Mouse (Mus musculus) brain, embryonic 14.5 days (tissue): Measurements from ENCODE around the gene Tenm3. TPM values are rescaled to one million over a fixed set of nuclear protein-coding genes. Genes with fewer than 3 reads are reported as not detected.

Source experiments
- DNase-seq: peaks from one replicate; pipeline ENCODE4 v3.0.0-alpha.2; 2011; ENCODE audit warnings: low read depth
- CTCF ChIP-seq: fragments of 200-500 bp; IDR thresholded peaks from 2 replicates; pipeline ENCODE4 v1.5.1; 2012; ENCODE audit warnings: inconsistent platforms, mild to moderate bottlenecking, moderate library complexity, borderline replicate concordance; ENCODE audit not compliant: insufficient read depth, insufficient read length; ENCODE audit errors: extremely low read depth
- POLR2A ChIP-seq: fragments of 200-500 bp; IDR thresholded peaks from 2 replicates; pipeline ENCODE4 v1.6.1; 2012; ENCODE audit warnings: mild to moderate bottlenecking, inconsistent platforms, borderline replicate concordance; ENCODE audit not compliant: poor library complexity, insufficient read depth, insufficient read length, severe bottlenecking; ENCODE audit errors: extremely low read depth
- polyA plus RNA-seq: library from polyadenylated mRNA; depleted of rRNA; stranded (reverse); fragments of >200 nt; gene quantifications from 2 replicates; pipeline ENCODE4 v1.2.3, GENCODE M21; 2012

Gene Tenm3
- polyA plus RNA-seq, 1 experiment, result 50.8 TPM

GRCm38 (mm10) chr8:48579732-48580131, 264.0 kb downstream of the Tenm3 start:
- DNase-seq, result no peak
- TF ChIP-seq POLR2A, result no peak
- TF ChIP-seq CTCF, result no peak

- no peak for DNase-seq
- TF ChIP-seq CTCF, result no peak
Measured at GRCm38 (mm10) chr8:48579144-48579543, 264.6 kb downstream of the Tenm3 start.

GRCm38 (mm10) chr8:48572941-48573340, 270.8 kb downstream of the Tenm3 start:
- no peak for DNase-seq
- no peak for TF ChIP-seq POLR2A
- TF ChIP-seq CTCF, result no peak

- TF ChIP-seq POLR2A (no peak), CTCF (no peak)
- DNase-seq, result no peak
Measured at GRCm38 (mm10) chr8:48572345-48572744, 271.4 kb downstream of the Tenm3 start.

GRCm38 (mm10) chr8:48568608-48569007, 275.1 kb downstream of the Tenm3 start:
- TF ChIP-seq CTCF, result no peak
- TF ChIP-seq POLR2A, result no peak
- peak; percentile 54 for DNase-seq

- peak; percentile 80 for DNase-seq
- TF ChIP-seq POLR2A (no peak), CTCF (no peak)
Measured at GRCm38 (mm10) chr8:48567929-48568607, 275.7 kb downstream of the Tenm3 start.

- TF ChIP-seq POLR2A (no peak), CTCF (peak; percentile 39; the same call in 1 of the 2 replicates)
- no peak for DNase-seq
Measured at GRCm38 (mm10) chr8:48560227-48560626, 283.5 kb downstream of the Tenm3 start.

- DNase-seq, result peak; percentile 84
- peak; percentile 9; the same call in 1 of the 2 replicates for TF ChIP-seq CTCF
- 0 out of 2 replicates have a peak, but pooled peaks have one; percentile 26 for TF ChIP-seq POLR2A
Measured at GRCm38 (mm10) chr8:48555546-48556141, 288.1 kb downstream of the Tenm3 start.

- TF ChIP-seq CTCF, result no peak
- TF ChIP-seq POLR2A, result peak; percentile 63
- DNase-seq, result peak; percentile 96
Measured at GRCm38 (mm10) chr8:48554762-48555545, 288.8 kb downstream of the Tenm3 start.

GRCm38 (mm10) chr8:48553791-48554288, 289.9 kb downstream of the Tenm3 start:
- no peak for TF ChIP-seq CTCF
- TF ChIP-seq POLR2A, result no peak
- peak; percentile 78 for DNase-seq

- TF ChIP-seq POLR2A, result no peak
- no peak for TF ChIP-seq CTCF
- DNase-seq, result peak; percentile 83
Measured at GRCm38 (mm10) chr8:48552306-48552705, 291.4 kb downstream of the Tenm3 start.
